Mouse (Mus musculus) erythroblast, adult 5-6 weeks (primary cell): ENCODE data around the gene Gm21820. TPM values are rescaled to one million over a fixed set of nuclear protein-coding genes. Genes with fewer than 3 reads are reported as not detected.
"Not testable (repeated sequence)": the region's sequence is repeated elsewhere in the genome, so short reads cannot be mapped to it uniquely, and the experiment has no call there.

ENCODE experiments used
- ATAC-seq: replicated peaks from 2 replicates; pipeline ENCODE4 v1.8.0; 2016; ENCODE audit warnings: moderate number of reproducible peaks, mild to moderate bottlenecking, moderate TSS enrichment, inconsistent platforms; ENCODE audit not compliant: poor library complexity, low FRiP score, severe bottlenecking
- total RNA-seq, 2 experiments: library from RNA; stranded (forward) in 1 of 2; stranded (reverse) in 1 of 2; fragments of 150-400 nt in 1 of 2; fragments of 200-764, 138-1000 nt in 1 of 2; gene quantifications; 2 replicates each; pipeline versions ENCODE4 v1.2.3 to v1.2.4; 2015 to 2017; ENCODE audit warnings: low replicate concordance in 2 of 2

Gm21820 gene
- total RNA-seq (2015; ENCODE audit: low replicate concordance): not detected in 2 replicates
- not detected in 2 replicates for total RNA-seq (2017; ENCODE audit: low replicate concordance)

DNA sequence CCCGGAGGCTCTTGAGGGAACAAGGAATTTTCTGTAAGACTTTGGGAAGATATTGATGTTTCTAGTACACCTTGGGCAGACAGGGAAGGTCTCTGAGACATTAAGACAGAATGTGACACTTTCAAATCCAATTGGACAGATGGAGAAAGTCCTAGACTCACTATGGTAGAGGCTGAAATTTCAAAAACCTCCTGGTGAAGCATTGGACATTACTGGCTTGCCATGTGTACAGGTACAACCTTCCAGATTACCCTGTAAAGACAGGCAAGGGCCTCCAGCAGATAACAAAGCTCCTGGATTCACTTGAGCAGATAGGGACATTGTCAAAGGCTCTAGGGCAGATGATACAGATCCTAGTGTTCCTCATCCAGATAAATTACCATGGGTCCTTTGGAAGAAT lies at the start of gene Gm21820:
Gene Gm21820 (minus strand): TSS at position 101 of the 400 bp plus-strand sequence.
- not testable (repeated sequence) for ATAC-seq

Other genes with a start within 250 kb of the Gm21820 start
- gene Gm20918, start 205.5 kb downstream of the Gm21820 start, total RNA-seq (2015; ENCODE audit: low replicate concordance): not detected in 2 replicates
- gene Gm20918, start 205.5 kb downstream of the Gm21820 start, total RNA-seq (2017; ENCODE audit: low replicate concordance): not detected in 2 replicates